Mouse (Mus musculus) embryo, embryonic 11.5 days (tissue): ENCODE data around the gene Gm10160.

Experiments used
- DNase-seq: peaks from one replicate; pipeline ENCODE4 v3.0.0-alpha.2; 2012; ENCODE audit warnings: low read depth, low spot score

The Gm10160 gene

GRCm38 (mm10) chr7:81855694-81856093 lies at the start of gene Gm10160:
Gene Gm10160, minus strand, starts transcription at chr7:81855794.
- DNase-seq: no peak

- no peak for DNase-seq
Observed at GRCm38 (mm10) chr7:81904926-81905325, 49.3 kb upstream of the Gm10160 start.

- no peak for DNase-seq
Observed at GRCm38 (mm10) chr7:81904094-81904493, 48.5 kb upstream of the Gm10160 start.

GRCm38 (mm10) chr7:81899361-81899760 lies 43.8 kb upstream of the Gm10160 start:
- DNase-seq: no peak

GRCm38 (mm10) chr7:81885128-81885527 lies 29.5 kb upstream of the Gm10160 start:
- DNase-seq: no peak

GRCm38 (mm10) chr7:81881600-81881999 lies 26.0 kb upstream of the Gm10160 start:
- no peak for DNase-seq

- DNase-seq: no peak
Observed at GRCm38 (mm10) chr7:81880797-81881196, 25.2 kb upstream of the Gm10160 start.

GRCm38 (mm10) chr7:81880286-81880685 lies 24.7 kb upstream of the Gm10160 start:
- no peak for DNase-seq

GRCm38 (mm10) chr7:81875372-81875771 lies 19.8 kb upstream of the Gm10160 start:
- DNase-seq: no peak

- DNase-seq: no peak
Observed at GRCm38 (mm10) chr7:81874636-81875035, 19.0 kb upstream of the Gm10160 start.

- no peak for DNase-seq
Observed at GRCm38 (mm10) chr7:81873807-81874206, 18.2 kb upstream of the Gm10160 start.

- no peak for DNase-seq
Observed at GRCm38 (mm10) chr7:81872493-81873013, 17.0 kb upstream of the Gm10160 start.

- DNase-seq: peak; percentile 54
Observed at GRCm38 (mm10) chr7:81868158-81868557, 12.6 kb upstream of the Gm10160 start.

GRCm38 (mm10) chr7:81867231-81867930 lies 11.8 kb upstream of the Gm10160 start:
- no peak for DNase-seq

- DNase-seq: no peak
Observed at GRCm38 (mm10) chr7:81865937-81866336, 10.3 kb upstream of the Gm10160 start.

GRCm38 (mm10) chr7:81864552-81864951 lies 9.0 kb upstream of the Gm10160 start:
- no peak for DNase-seq

- DNase-seq: no peak
Observed at GRCm38 (mm10) chr7:81862587-81863583, 7.3 kb upstream of the Gm10160 start.

GRCm38 (mm10) chr7:81861921-81862320 lies 6.3 kb upstream of the Gm10160 start:
- no peak for DNase-seq

- DNase-seq: no peak
Observed at GRCm38 (mm10) chr7:81861461-81861860, 5.9 kb upstream of the Gm10160 start.

- no peak for DNase-seq
Observed at GRCm38 (mm10) chr7:81860996-81861395, 5.4 kb upstream of the Gm10160 start.

- no peak for DNase-seq
Observed at GRCm38 (mm10) chr7:81860071-81860470, 4.5 kb upstream of the Gm10160 start.

GRCm38 (mm10) chr7:81858968-81859721 lies 3.6 kb upstream of the Gm10160 start, which contains the start of gene Tm6sf1:
Gene Tm6sf1, plus strand, starts transcription at chr7:81859001.
- peak; percentile 36 for DNase-seq
